Mouse (Mus musculus) heart, adult 2 months (tissue): ENCODE data around the gene Pik3r2.

ENCODE experiments used
- EP300 ChIP-seq: fragments of 200-500 bp; IDR thresholded peaks from 2 replicates; pipeline ENCODE4 v1.6.1; 2011; ENCODE audit warnings: low read depth, low read length, control low read depth; ENCODE audit not compliant: insufficient read depth
- POLR2A ChIP-seq: fragments of 200-500 bp; IDR thresholded peaks from 2 replicates; pipeline ENCODE4 v1.6.1; 2011; ENCODE audit warnings: mild to moderate bottlenecking, low read depth, low read length, control low read depth; ENCODE audit not compliant: insufficient read depth

GRCm38 (mm10) chr8:70770748-70771147, 5.8 kb downstream of the Pik3r2 start:
- TF ChIP-seq POLR2A: no peak
- TF ChIP-seq EP300: no peak
